Mouse (Mus musculus): ENCODE measurements at regions not wholly inside any gene's neighbourhood (a gene's known extent, or its start where the extent isn't known, plus 50 kb on each side); places are given as distances from the start of the nearest gene placed in this dataset.
A peak's percentile ranks its signal among the peaks of the same experiment; 100 is the strongest.

DNA sequence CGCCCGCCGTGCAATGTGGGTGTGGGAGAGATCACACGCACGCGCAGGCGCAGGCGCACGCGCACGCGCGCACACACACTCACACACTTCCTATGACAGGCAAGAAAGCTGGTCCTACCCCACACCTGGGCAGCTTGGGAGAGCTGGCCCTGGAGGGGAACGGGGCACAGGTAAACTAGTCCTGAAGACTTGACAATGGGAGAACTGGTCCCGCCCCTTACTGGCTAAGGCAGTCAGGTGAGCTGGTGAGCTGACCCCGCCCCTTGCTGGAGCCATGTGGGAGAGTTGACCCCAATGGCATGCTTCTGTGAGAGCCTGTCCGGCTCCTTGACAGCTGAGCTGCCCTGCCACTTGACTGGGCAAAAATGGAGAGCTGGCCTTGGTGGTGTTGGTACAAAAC is 159.5 kb upstream of the Arg1 start:
- TF ChIP-seq POLR2A (IDR thresholded peaks at IDR 0.05; ENCODE audit: borderline replicate concordance, insufficient read depth, low read length) = no peak
- TF ChIP-seq CTCF (IDR thresholded peaks at IDR 0.05; ENCODE audit: borderline replicate concordance, insufficient read depth, low read depth, low read length) = no peak
- 97% methylated on average over 17 of the region's 17 CpGs for WGBS
- Histone ChIP-seq H3K4me1 (ENCODE audit: control insufficient read depth, insufficient read depth, low read length) (peaks cover 3% of the 10 kb centered on the region), H3K27me3 (ENCODE audit: control insufficient read depth, insufficient read depth, low read length) (no peaks in the 10 kb centered on the region), H3K4me3 (replicated peaks; ENCODE audit: insufficient read depth, low read depth, low read length) (no peak overlapping the region), H3K27ac (ENCODE audit: insufficient read depth, low read length) (no peak overlapping the region)
- DNase-seq = no peak

DNA sequence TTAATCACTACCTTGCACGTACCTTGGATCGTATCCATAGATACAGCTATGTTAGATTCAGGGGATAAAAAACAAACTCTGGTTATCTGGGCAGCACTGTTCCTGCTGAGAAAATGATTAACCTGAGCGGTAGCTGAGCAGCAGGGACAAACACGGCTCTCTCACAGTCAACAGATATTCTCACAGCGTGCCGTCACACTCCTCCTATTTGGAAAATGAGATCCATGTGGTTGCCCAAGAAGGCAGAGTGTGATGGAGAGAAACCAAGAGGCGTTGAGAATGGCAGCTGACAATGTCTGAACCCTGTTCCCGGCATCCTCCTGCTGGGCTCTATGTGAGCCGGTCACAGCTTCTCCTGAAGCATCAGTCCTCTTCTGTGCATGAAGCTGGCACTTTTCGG is 155.6 kb upstream of the Arg1 start:
- peak; percentile 40; the same call in 1 of the 2 replicates for TF ChIP-seq POLR2A (IDR thresholded peaks at IDR 0.05; ENCODE audit: borderline replicate concordance, insufficient read depth, low read length)
- TF ChIP-seq CTCF (IDR thresholded peaks at IDR 0.05; ENCODE audit: borderline replicate concordance, insufficient read depth, low read depth, low read length) = no peak
- 8% methylated on average over 10 of the region's 10 CpGs for WGBS

DNA sequence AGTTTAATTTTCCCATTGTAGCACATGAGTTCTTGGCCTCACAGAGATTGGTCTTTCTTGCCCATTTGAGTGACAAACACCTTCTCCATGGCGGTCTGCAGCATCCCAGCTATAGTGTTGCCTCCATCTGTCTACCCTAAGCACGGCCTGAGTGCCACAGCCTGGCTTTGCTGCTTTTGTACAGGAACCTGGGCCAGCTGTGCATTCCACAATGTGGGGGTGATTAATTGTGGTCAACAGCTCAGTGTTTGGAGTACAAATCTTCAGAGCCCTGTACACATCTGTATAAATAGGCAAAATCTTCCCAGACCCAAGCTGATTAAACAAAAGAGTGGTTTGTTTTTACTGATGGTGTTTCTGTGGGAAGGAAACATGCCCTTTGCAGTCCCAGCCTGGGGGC is 145.3 kb upstream of the Arg1 start:
- no peak for DNase-seq
- Histone ChIP-seq H3K4me3 (replicated peaks; ENCODE audit: insufficient read depth, low read depth, low read length) (no peak overlapping the region), H3K27ac (ENCODE audit: insufficient read depth, low read length) (no peak overlapping the region), H3K4me1 (ENCODE audit: control insufficient read depth, insufficient read depth, low read length) (no peaks in the 10 kb centered on the region), H3K27me3 (ENCODE audit: control insufficient read depth, insufficient read depth, low read length) (no peaks in the 10 kb centered on the region)
- WGBS = 86% methylated on average over 2 of the region's 2 CpGs
- no peak for TF ChIP-seq CTCF (IDR thresholded peaks at IDR 0.05; ENCODE audit: borderline replicate concordance, insufficient read depth, low read depth, low read length)
- no peak for TF ChIP-seq POLR2A (IDR thresholded peaks at IDR 0.05; ENCODE audit: borderline replicate concordance, insufficient read depth, low read length)

More for the DNA sequence above, 155.6 kb upstream of the Arg1 start:
- Histone ChIP-seq H3K27me3 (ENCODE audit: control insufficient read depth, insufficient read depth, low read length) (no peaks in the 10 kb centered on the region), H3K4me1 (ENCODE audit: control insufficient read depth, insufficient read depth, low read length) (peaks cover 9% of the 10 kb centered on the region), H3K4me3 (replicated peaks; ENCODE audit: insufficient read depth, low read depth, low read length) (no peak overlapping the region), H3K27ac (ENCODE audit: insufficient read depth, low read length) (peak overlapping the region; percentile 69)
- DNase-seq = peak; percentile 84 to 95

DNA sequence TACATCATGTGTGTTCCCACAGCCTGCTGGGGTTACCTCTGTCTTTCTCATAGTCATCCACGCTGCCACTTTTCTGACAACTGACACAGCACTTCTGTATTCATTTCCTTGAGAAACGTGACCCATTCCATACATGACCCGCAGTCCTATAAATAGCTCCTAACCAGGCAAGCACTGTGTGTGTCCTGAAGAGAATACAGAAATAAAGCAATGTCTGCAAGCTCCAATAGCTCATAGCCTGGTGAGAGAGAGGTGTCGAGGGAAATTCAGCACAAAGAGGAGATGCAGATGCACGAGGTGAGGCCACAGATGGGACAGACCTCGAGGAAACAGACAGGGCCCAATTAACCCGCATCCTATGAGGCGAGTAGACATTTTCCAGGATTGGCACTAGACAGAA is 141.0 kb upstream of the Arg1 start:
- Histone ChIP-seq H3K4me3 (replicated peaks; ENCODE audit: insufficient read depth, low read depth, low read length) (no peak overlapping the region), H3K27ac (ENCODE audit: insufficient read depth, low read length) (no peak overlapping the region), H3K4me1 (ENCODE audit: control insufficient read depth, insufficient read depth, low read length) (no peaks in the 10 kb centered on the region), H3K27me3 (ENCODE audit: control insufficient read depth, insufficient read depth, low read length) (no peaks in the 10 kb centered on the region)
- WGBS = 55% methylated on average over 8 of the region's 8 CpGs
- no peak for TF ChIP-seq CTCF (IDR thresholded peaks at IDR 0.05; ENCODE audit: borderline replicate concordance, insufficient read depth, low read depth, low read length)
- no peak for TF ChIP-seq POLR2A (IDR thresholded peaks at IDR 0.05; ENCODE audit: borderline replicate concordance, insufficient read depth, low read length)
- no peak for DNase-seq

DNA sequence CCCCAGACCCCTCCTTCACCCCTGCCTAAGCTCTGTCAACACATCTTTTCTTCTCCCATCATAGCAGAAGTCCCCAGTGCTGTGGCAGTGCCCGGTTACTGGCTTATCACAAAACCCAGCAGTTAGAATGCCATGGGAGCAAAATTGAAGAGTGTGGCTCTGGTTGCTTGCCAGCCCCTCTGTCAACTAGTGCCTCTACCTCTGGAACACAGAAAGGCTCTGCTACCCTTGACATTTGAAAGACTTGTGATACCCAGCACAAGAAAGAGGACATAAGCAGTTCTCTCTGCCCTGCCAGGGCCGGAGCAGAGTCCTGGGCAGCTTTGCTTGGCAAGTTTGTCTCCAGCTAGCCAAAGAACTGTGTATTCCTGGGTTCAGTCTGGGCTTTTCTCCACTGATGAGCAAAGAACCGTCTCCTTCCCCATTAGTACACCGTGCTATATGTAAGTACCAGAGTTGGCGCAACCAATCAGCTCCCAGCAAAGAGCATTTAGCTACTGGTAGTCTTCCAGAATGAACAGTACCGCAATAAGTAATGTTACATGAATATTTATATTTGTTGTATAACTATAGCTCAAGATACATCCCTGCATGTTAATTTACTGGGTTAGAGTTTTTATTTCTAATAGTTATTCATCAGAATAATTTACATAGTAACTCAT is 137.5 kb upstream of the Arg1 start:
- Histone ChIP-seq H3K27me3 (ENCODE audit: control insufficient read depth, insufficient read depth, low read length) (no peaks in the 10 kb centered on the region), H3K27ac (ENCODE audit: insufficient read depth, low read length) (no peak overlapping the region), H3K4me1 (ENCODE audit: control insufficient read depth, insufficient read depth, low read length) (peaks cover 6% of the 10 kb centered on the region; the same call in 1 of the 2 replicates), H3K4me3 (replicated peaks; ENCODE audit: insufficient read depth, low read depth, low read length) (no peak overlapping the region)
- TF ChIP-seq POLR2A (IDR thresholded peaks at IDR 0.05; ENCODE audit: borderline replicate concordance, insufficient read depth, low read length) (no peak), CTCF (IDR thresholded peaks at IDR 0.05; ENCODE audit: borderline replicate concordance, insufficient read depth, low read depth, low read length) (no peak)
- no peak for DNase-seq
- 94% methylated on average over 6 of the region's 6 CpGs for WGBS

DNA sequence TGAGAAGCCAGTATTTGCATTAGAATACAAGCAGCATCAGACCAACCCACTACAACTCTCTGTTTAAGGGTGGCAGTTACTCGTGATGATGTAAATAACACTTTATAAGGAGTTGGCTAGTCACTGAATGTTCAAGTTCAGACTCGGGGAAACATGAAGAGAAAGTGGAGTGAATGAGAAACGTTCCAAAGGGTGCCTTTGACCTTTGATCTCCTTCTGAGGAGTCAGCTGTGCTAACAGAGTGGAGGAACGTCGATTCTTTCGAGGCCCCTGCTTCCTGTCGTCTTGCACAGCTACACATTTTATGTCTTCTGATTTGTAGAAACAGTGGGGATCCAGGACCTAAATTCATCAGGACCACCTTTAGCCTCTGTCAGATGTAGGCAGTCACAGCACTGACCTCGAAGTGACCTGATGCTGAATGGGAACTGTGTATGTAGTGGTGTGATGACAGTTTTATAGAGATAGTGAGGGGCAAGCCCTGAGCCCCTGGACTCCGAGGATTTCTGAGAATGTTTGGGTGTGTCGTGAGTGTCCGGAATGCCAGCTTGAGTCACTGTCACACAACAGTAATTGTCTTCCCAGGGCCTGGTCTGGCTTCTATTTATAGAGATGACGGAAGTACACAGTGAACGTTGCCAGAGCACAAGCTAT is 134.2 kb upstream of the Arg1 start:
- Histone ChIP-seq H3K27me3 (ENCODE audit: control insufficient read depth, insufficient read depth, low read length) (no peaks in the 10 kb centered on the region), H3K4me1 (ENCODE audit: control insufficient read depth, insufficient read depth, low read length) (peaks cover 6% of the 10 kb centered on the region; the same call in 1 of the 2 replicates), H3K4me3 (replicated peaks; ENCODE audit: insufficient read depth, low read depth, low read length) (no peak overlapping the region), H3K27ac (ENCODE audit: insufficient read depth, low read length) (no peak overlapping the region)
- 38% methylated on average over 13 of the region's 13 CpGs for WGBS
- TF ChIP-seq CTCF (IDR thresholded peaks at IDR 0.05; ENCODE audit: borderline replicate concordance, insufficient read depth, low read depth, low read length) (no peak), POLR2A (IDR thresholded peaks at IDR 0.05; ENCODE audit: borderline replicate concordance, insufficient read depth, low read length) (no peak)
- DNase-seq = no peak

DNA sequence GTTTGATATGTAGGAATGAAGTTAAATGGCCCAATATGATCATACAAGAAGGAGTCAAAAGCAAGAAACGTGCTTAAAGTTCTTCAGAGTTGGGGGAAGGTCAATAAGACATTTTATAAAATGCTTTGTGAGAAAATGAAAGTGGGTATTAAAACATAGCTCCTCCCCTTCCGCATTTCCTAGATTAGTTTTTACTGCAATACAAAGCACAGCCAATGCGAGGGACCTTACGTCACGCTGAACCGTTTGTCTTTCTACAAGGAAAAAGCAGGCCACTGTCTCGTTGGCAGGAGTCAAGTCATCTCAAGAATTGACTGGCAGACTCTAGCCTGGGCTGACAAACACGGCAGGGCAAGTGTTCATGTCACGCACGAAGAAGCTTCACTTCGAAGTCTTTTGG is 131.4 kb upstream of the Arg1 start:
- no peak for TF ChIP-seq POLR2A (IDR thresholded peaks at IDR 0.05; ENCODE audit: borderline replicate concordance, insufficient read depth, low read length)
- TF ChIP-seq CTCF (IDR thresholded peaks at IDR 0.05; ENCODE audit: borderline replicate concordance, insufficient read depth, low read depth, low read length) = no peak
- peaks cover 6% of the 10 kb centered on the region; the same call in 1 of the 2 replicates for H3K4me1 ChIP-seq (ENCODE audit: control insufficient read depth, insufficient read depth, low read length)
- no peak overlapping the region for H3K4me3 ChIP-seq (replicated peaks; ENCODE audit: insufficient read depth, low read depth, low read length)
- no peak for DNase-seq
- no peaks in the 10 kb centered on the region for H3K27me3 ChIP-seq (ENCODE audit: control insufficient read depth, insufficient read depth, low read length)
- 84% methylated on average over 11 of the region's 11 CpGs for WGBS
- H3K27ac ChIP-seq (ENCODE audit: insufficient read depth, low read length) = no peak overlapping the region

DNA sequence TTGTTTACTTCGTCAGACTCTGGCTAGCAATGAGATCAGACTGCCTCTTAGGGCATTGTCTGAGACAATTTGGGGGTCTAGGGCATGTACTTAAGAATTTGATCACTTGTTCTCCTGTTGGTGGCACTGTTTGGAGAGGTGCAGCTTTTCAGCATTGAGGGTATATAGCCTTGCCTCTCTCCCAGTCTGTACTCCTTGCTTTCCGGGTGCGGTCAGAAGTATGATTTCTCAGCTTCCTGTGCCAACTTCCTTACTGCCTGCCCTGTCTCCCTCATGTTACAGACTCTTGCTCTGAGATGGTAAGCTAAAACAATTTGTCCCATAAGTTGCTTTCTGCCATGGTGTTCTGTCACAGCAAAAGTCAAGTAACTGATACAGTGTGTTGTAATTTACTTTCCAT is 124.7 kb upstream of the Arg1 start:
- no peaks in the 10 kb centered on the region for H3K4me1 ChIP-seq (ENCODE audit: control insufficient read depth, insufficient read depth, low read length)
- H3K27me3 ChIP-seq (ENCODE audit: control insufficient read depth, insufficient read depth, low read length) = no peaks in the 10 kb centered on the region
- TF ChIP-seq CTCF (IDR thresholded peaks at IDR 0.05; ENCODE audit: borderline replicate concordance, insufficient read depth, low read depth, low read length) (no peak), POLR2A (IDR thresholded peaks at IDR 0.05; ENCODE audit: borderline replicate concordance, insufficient read depth, low read length) (no peak)
- H3K27ac ChIP-seq (ENCODE audit: insufficient read depth, low read length) = no peak overlapping the region
- H3K4me3 ChIP-seq (replicated peaks; ENCODE audit: insufficient read depth, low read depth, low read length) = no peak overlapping the region
- DNase-seq = no peak
- 82% methylated on average over 3 of the region's 3 CpGs for WGBS
